Mouse (Mus musculus) lung, postnatal 25 days (tissue): Measurements from ENCODE around the gene Edn1.

Experiments
- DNase-seq: peaks from one replicate; pipeline ENCODE4 v3.0.0; 2022; ENCODE audit warnings: low spot score

Edn1 gene

GRCm38 (mm10) chr13:42317808-42318207 lies 16.5 kb downstream of the Edn1 start:
- DNase-seq: no peak

- no peak for DNase-seq
Observed at GRCm38 (mm10) chr13:42328576-42328975, 27.3 kb downstream of the Edn1 start.

- DNase-seq: no peak
Observed at GRCm38 (mm10) chr13:42331104-42331503, 29.8 kb downstream of the Edn1 start.

GRCm38 (mm10) chr13:42334981-42335380 lies 33.7 kb downstream of the Edn1 start:
- DNase-seq: peak; percentile 28

GRCm38 (mm10) chr13:42336414-42336813 lies 35.1 kb downstream of the Edn1 start:
- peak; percentile 20 for DNase-seq

- no peak for DNase-seq
Observed at GRCm38 (mm10) chr13:42337072-42337471, 35.8 kb downstream of the Edn1 start.

GRCm38 (mm10) chr13:42339466-42339865 lies 38.2 kb downstream of the Edn1 start:
- DNase-seq: no peak

- DNase-seq: no peak
Observed at GRCm38 (mm10) chr13:42341871-42342532, 40.7 kb downstream of the Edn1 start.

GRCm38 (mm10) chr13:42345439-42345838 lies 44.2 kb downstream of the Edn1 start:
- DNase-seq: no peak

GRCm38 (mm10) chr13:42346414-42346813 lies 45.1 kb downstream of the Edn1 start:
- no peak for DNase-seq

GRCm38 (mm10) chr13:42351675-42352074 lies 50.4 kb downstream of the Edn1 start:
- no peak for DNase-seq
